Mouse (Mus musculus) v-Abl transformed pro-B cells (cell line): Measurements from ENCODE around the gene Gucy2d.

Experiments
- in situ Hi-C, 2 experiments: fragments of 400-800 bp; cut with MboI; formaldehyde crosslinking; loops; one replicate each; pipeline ENCODE4 v1.15.1; 2025; ENCODE audit not compliant: unreplicated experiment in 2 of 2

Gene Gucy2d

GRCm38 (mm10) chr7:98487202-98487980 lies 47.2 kb downstream of the Gucy2d start:
- in situ Hi-C loops: loop anchor here (5.0 to 10.0 kb wide), 5 partner anchors 40 to 597 kb away; partner anchors contain the start of gene Thap12 (in 1 of the 2)

GRCm38 (mm10) chr7:98488398-98489130 lies 48.3 kb downstream of the Gucy2d start:
- in situ Hi-C loops: loop anchor here (5.0 to 10.0 kb wide), 5 partner anchors 39 to 596 kb away; partner anchors contain the start of gene Thap12 (in 1 of the 2)

- in situ Hi-C loops: loop anchor here (5.0 to 10.0 kb wide), 5 partner anchors 38 to 596 kb away; partner anchors contain the start of gene Thap12 (in 1 of the 2)
Measured at GRCm38 (mm10) chr7:98489131-98489530, 48.9 kb downstream of the Gucy2d start, which contains the start of gene Lrrc32. TSS of gene Lrrc32 (plus strand) at chr7:98489283.

GRCm38 (mm10) chr7:98489623-98490084 lies 49.4 kb downstream of the Gucy2d start:
- in situ Hi-C loops: loop anchor here (5.0 to 10.0 kb wide), 5 partner anchors 38 to 595 kb away; partner anchors contain the start of gene Thap12 (in 1 of the 2)

- in situ Hi-C loops: no loop called here
Measured at GRCm38 (mm10) chr7:98490328-98490727, 50.1 kb downstream of the Gucy2d start.

GRCm38 (mm10) chr7:98490911-98491310 lies 50.7 kb downstream of the Gucy2d start:
- in situ Hi-C loops: no loop called here

- in situ Hi-C loops: no loop called here
Measured at GRCm38 (mm10) chr7:98491451-98492200, 51.4 kb downstream of the Gucy2d start.

GRCm38 (mm10) chr7:98492331-98492730 lies 52.1 kb downstream of the Gucy2d start:
- in situ Hi-C loops: no loop called here

GRCm38 (mm10) chr7:98493307-98493706 lies 53.1 kb downstream of the Gucy2d start:
- in situ Hi-C loops: no loop called here

GRCm38 (mm10) chr7:98493901-98494480 lies 53.8 kb downstream of the Gucy2d start:
- in situ Hi-C loops: no loop called here

GRCm38 (mm10) chr7:98495591-98495990 lies 55.4 kb downstream of the Gucy2d start:
- in situ Hi-C loops: no loop called here

- in situ Hi-C loops: no loop called here
Measured at GRCm38 (mm10) chr7:98497451-98497850, 57.2 kb downstream of the Gucy2d start.

- in situ Hi-C loops: no loop called here
Measured at GRCm38 (mm10) chr7:98498101-98498500, 57.9 kb downstream of the Gucy2d start.

- in situ Hi-C loops: no loop called here
Measured at GRCm38 (mm10) chr7:98498656-98499560, 58.7 kb downstream of the Gucy2d start.

GRCm38 (mm10) chr7:98499561-98500292 lies 59.5 kb downstream of the Gucy2d start:
- in situ Hi-C loops: no loop called here

GRCm38 (mm10) chr7:98500470-98500869 lies 60.3 kb downstream of the Gucy2d start:
- in situ Hi-C loops: no loop called here

- in situ Hi-C loops: no loop called here
Measured at GRCm38 (mm10) chr7:98501078-98501477, 60.9 kb downstream of the Gucy2d start.

GRCm38 (mm10) chr7:98502921-98503320 lies 62.7 kb downstream of the Gucy2d start:
- in situ Hi-C loops: no loop called here
